Mouse (Mus musculus) lung, embryonic 16.5 days (tissue): Measurements from ENCODE around the gene Ttc33. TPM values are rescaled to one million over a fixed set of nuclear protein-coding genes. Genes with fewer than 3 reads are reported as not detected.
"Not testable (repeated sequence)": the region's sequence is repeated elsewhere in the genome, so short reads cannot be mapped to it uniquely, and the experiment has no call there.

Source experiments
- ATAC-seq: fragments of 200-750 bp; cut with Nextera tagmentation; 2 replicates; pipeline ENCODE4 v1.8.0; 2017; ENCODE audit warnings: low read depth, mild to moderate bottlenecking, moderate library complexity
- H3K27ac ChIP-seq: fragments of 300-500 bp; sonication (generic); 2 replicates; pipeline ENCODE4 v1.5.1; 2014; ENCODE audit warnings: mild to moderate bottlenecking, control low read depth, low read length
- H3K27me3 ChIP-seq: fragments of 300-500 bp; sonication (generic); 2 replicates; pipeline ENCODE4 v1.6.1; 2014; ENCODE audit warnings: low read depth, low read length, mixed read lengths; ENCODE audit not compliant: control insufficient read depth, insufficient read depth
- H3K36me3 ChIP-seq: fragments of 300-500 bp; sonication (generic); 2 replicates; pipeline ENCODE4 v1.6.1; 2014; ENCODE audit warnings: low read length; ENCODE audit not compliant: control insufficient read depth, insufficient read depth
- H3K4me1 ChIP-seq: fragments of 300-500 bp; sonication (generic); replicated peaks from 2 replicates; pipeline ENCODE4 v1.6.1; 2014; ENCODE audit warnings: low read length, mixed read lengths; ENCODE audit not compliant: control insufficient read depth, insufficient read depth
- H3K4me2 ChIP-seq: fragments of 300-500 bp; sonication (generic); 2 replicates; pipeline ENCODE4 v1.6.1; 2014; ENCODE audit warnings: low read depth, low read length, control low read depth
- H3K4me3 ChIP-seq: fragments of 300-500 bp; sonication (generic); 2 replicates; pipeline ENCODE4 v1.5.1; 2014; ENCODE audit warnings: mild to moderate bottlenecking, low read length, control low read depth
- H3K9ac ChIP-seq: fragments of 300-500 bp; sonication (generic); 2 replicates; pipeline ENCODE4 v1.6.1; 2014; ENCODE audit warnings: low read length, control low read depth
- H3K9me3 ChIP-seq: fragments of 300-500 bp; sonication (generic); 2 replicates; pipeline ENCODE4 v1.6.1; 2016; ENCODE audit warnings: low read length; ENCODE audit not compliant: control insufficient read depth
- WGBS: fragments of 180-500 bp; shearing (Covaris S2); extraction: QIAGEN DNeasy Blood & Tissue Kit; methylation state at CpG from one replicate; pipeline ENCODE4 v1.1.7; 2014; 5-methylcytosine and 5-hydroxymethylcytosine counted together
- polyA plus RNA-seq: library from polyadenylated mRNA; unstranded; fragments of >200 nt; fragmentation: Nextera tagmentation; extraction: Ambion mirVana; gene quantifications from 2 replicates; pipeline ENCODE4 v1.2.1, GENCODE M21; 2015

The Ttc33 gene
- polyA plus RNA-seq, 1 experiment from 2014 or later: 44.3 TPM

GRCm38 (mm10) chr15:5194931-5195330 is 9.6 kb downstream of the Ttc33 start:
- no peak overlapping the region for H3K9ac ChIP-seq
- peaks cover 2% of the 10 kb centered on the region; the same call in 1 of the 2 replicates for H3K36me3 ChIP-seq
- H3K9me3 ChIP-seq: no peaks in the 10 kb centered on the region
- H3K27me3 ChIP-seq: no peaks in the 10 kb centered on the region
- peaks cover 4% of the 10 kb centered on the region; the same call in 1 of the 2 replicates for H3K4me1 ChIP-seq
- H3K4me3 ChIP-seq: no peak overlapping the region
- no peak overlapping the region for H3K27ac ChIP-seq
- ATAC-seq: no peak
- H3K4me2 ChIP-seq: no peak overlapping the region
- WGBS: 81% methylated on average over 9 of the region's 9 CpGs

- Histone ChIP-seq H3K36me3 (no peaks in the 10 kb centered on the region), H3K4me2 (no peak overlapping the region), H3K27ac (no peak overlapping the region), H3K9me3 (no peaks in the 10 kb centered on the region), H3K4me1 (peaks cover 4% of the 10 kb centered on the region; the same call in 1 of the 2 replicates), H3K9ac (no peak overlapping the region), H3K27me3 (no peaks in the 10 kb centered on the region), H3K4me3 (no peak overlapping the region)
- WGBS: 47% methylated on average over 4 of the region's 4 CpGs
- no peak for ATAC-seq
Observed at GRCm38 (mm10) chr15:5195987-5196514, 10.7 kb downstream of the Ttc33 start.

GRCm38 (mm10) chr15:5196691-5197090 is 11.4 kb downstream of the Ttc33 start:
- Histone ChIP-seq H3K4me3 (no peak overlapping the region), H3K9ac (no peak overlapping the region), H3K4me1 (peaks cover 4% of the 10 kb centered on the region; the same call in 1 of the 2 replicates), H3K27me3 (no peaks in the 10 kb centered on the region), H3K36me3 (no peaks in the 10 kb centered on the region), H3K4me2 (no peak overlapping the region), H3K27ac (no peak overlapping the region), H3K9me3 (no peaks in the 10 kb centered on the region)
- 44% methylated on average over 4 of the region's 4 CpGs for WGBS
- no peak for ATAC-seq

- H3K4me1 ChIP-seq: no peaks in the 10 kb centered on the region
- H3K4me3 ChIP-seq: no peak overlapping the region
- no peak overlapping the region for H3K27ac ChIP-seq
- ATAC-seq: no peak
- 79% methylated on average over 9 of the region's 9 CpGs for WGBS
- H3K36me3 ChIP-seq: 0 out of 2 replicates have a peak, but pooled peaks cover 2% of the 10 kb centered on the region
- no peak overlapping the region for H3K9ac ChIP-seq
- no peaks in the 10 kb centered on the region for H3K27me3 ChIP-seq
- H3K4me2 ChIP-seq: no peak overlapping the region
- H3K9me3 ChIP-seq: no peaks in the 10 kb centered on the region
Observed at GRCm38 (mm10) chr15:5205222-5205621, 19.9 kb downstream of the Ttc33 start.

- 92% methylated on average over 3 of the region's 3 CpGs for WGBS
- H3K4me1 ChIP-seq: no peaks in the 10 kb centered on the region
- H3K9ac ChIP-seq: no peak overlapping the region
- no peaks in the 10 kb centered on the region for H3K27me3 ChIP-seq
- no peak overlapping the region for H3K27ac ChIP-seq
- H3K9me3 ChIP-seq: no peaks in the 10 kb centered on the region
- H3K36me3 ChIP-seq: no peaks in the 10 kb centered on the region; the same call in 1 of the 2 replicates
- H3K4me2 ChIP-seq: no peak overlapping the region
- no peak overlapping the region for H3K4me3 ChIP-seq
- ATAC-seq: no peak
Observed at GRCm38 (mm10) chr15:5209116-5209515, 23.8 kb downstream of the Ttc33 start.

GRCm38 (mm10) chr15:5220491-5220890 is 35.2 kb downstream of the Ttc33 start:
- Histone ChIP-seq H3K9ac (no peak overlapping the region), H3K27me3 (no peaks in the 10 kb centered on the region), H3K9me3 (no peaks in the 10 kb centered on the region), H3K4me1 (no peaks in the 10 kb centered on the region), H3K4me2 (no peak overlapping the region), H3K4me3 (no peak overlapping the region), H3K36me3 (no peaks in the 10 kb centered on the region), H3K27ac (no peak overlapping the region)
- no peak for ATAC-seq
- 81% methylated on average over 6 of the region's 6 CpGs for WGBS

GRCm38 (mm10) chr15:5230746-5231145 is 45.4 kb downstream of the Ttc33 start:
- not testable (repeated sequence) for H3K4me3 ChIP-seq, H3K27me3 ChIP-seq, H3K36me3 ChIP-seq, ATAC-seq, H3K4me1 ChIP-seq, H3K4me2 ChIP-seq, H3K9ac ChIP-seq, H3K9me3 ChIP-seq, H3K27ac ChIP-seq
- 73% methylated on average over 10 of the region's 10 CpGs for WGBS

- Histone ChIP-seq H3K9ac (no peak overlapping the region), H3K27me3 (no peaks in the 10 kb centered on the region), H3K4me2 (no peak overlapping the region), H3K27ac (no peak overlapping the region), H3K4me3 (no peak overlapping the region), H3K36me3 (no peaks in the 10 kb centered on the region), H3K9me3 (no peaks in the 10 kb centered on the region), H3K4me1 (peaks cover 8% of the 10 kb centered on the region; the same call in 1 of the 2 replicates)
- WGBS: 76% methylated on average over 16 of the region's 16 CpGs
- ATAC-seq: no peak
Observed at GRCm38 (mm10) chr15:5234659-5235058, 49.3 kb downstream of the Ttc33 start.

- Histone ChIP-seq H3K36me3 (no peaks in the 10 kb centered on the region), H3K27ac (no peak overlapping the region), H3K9me3 (no peaks in the 10 kb centered on the region), H3K27me3 (peaks cover 3% of the 10 kb centered on the region; the same call in 1 of the 2 replicates), H3K4me2 (no peak overlapping the region), H3K9ac (no peak overlapping the region), H3K4me3 (no peak overlapping the region), H3K4me1 (peaks cover 8% of the 10 kb centered on the region; the same call in 1 of the 2 replicates)
- 21% methylated on average over 8 of the region's 8 CpGs for WGBS
- no peak for ATAC-seq
Observed at GRCm38 (mm10) chr15:5235527-5235926, 50.2 kb downstream of the Ttc33 start.
